Mouse (Mus musculus) liver, postnatal 0 days (tissue): Measurements from ENCODE around the gene Hmgxb4. TPM values are rescaled to one million over a fixed set of nuclear protein-coding genes. Genes with fewer than 3 reads are reported as not detected.

Experiments
- ATAC-seq: fragments of 200-750 bp; cut with Nextera tagmentation; 2 replicates; pipeline ENCODE4 v1.8.0; 2017; ENCODE audit warnings: mild to moderate bottlenecking, moderate library complexity
- DNase-seq: peaks from one replicate; pipeline ENCODE4 v3.0.0-alpha.2; 2016
- H3K27ac ChIP-seq: fragments of 300-500 bp; sonication (generic); 2 replicates; pipeline ENCODE4 v1.5.1; 2014; ENCODE audit warnings: antibody characterized with exemption, moderate library complexity, mild to moderate bottlenecking, low read depth
- H3K27me3 ChIP-seq: fragments of 300-500 bp; sonication (generic); 2 replicates; pipeline ENCODE4 v1.6.1; 2014; ENCODE audit warnings: low read length, control low read depth, mixed read lengths; ENCODE audit not compliant: insufficient read depth
- H3K36me3 ChIP-seq: fragments of 300-500 bp; sonication (generic); replicated peaks from 2 replicates; pipeline ENCODE4 v1.6.1; 2014; ENCODE audit warnings: mild to moderate bottlenecking, control low read depth, low read length, moderate library complexity, mixed read lengths; ENCODE audit not compliant: insufficient read depth
- H3K4me1 ChIP-seq: fragments of 300-500 bp; sonication (generic); 2 replicates; pipeline ENCODE4 v1.6.1; 2014; ENCODE audit warnings: antibody characterized with exemption, mild to moderate bottlenecking, control low read depth; ENCODE audit not compliant: insufficient read depth
- H3K4me2 ChIP-seq: fragments of 300-500 bp; sonication (generic); 2 replicates; pipeline ENCODE4 v1.6.1; 2014; ENCODE audit warnings: low read depth, mild to moderate bottlenecking, low read length, moderate library complexity, mixed read lengths
- H3K4me3 ChIP-seq: fragments of 300-500 bp; sonication (generic); 2 replicates; pipeline ENCODE4 v1.5.1; 2014; ENCODE audit warnings: low read depth, low read length
- H3K9ac ChIP-seq: fragments of 300-500 bp; sonication (generic); replicated peaks from 2 replicates; pipeline ENCODE4 v1.6.1; 2014; ENCODE audit warnings: mild to moderate bottlenecking, moderate library complexity
- H3K9me3 ChIP-seq: fragments of 300-500 bp; sonication (generic); 2 replicates; pipeline ENCODE4 v1.6.1; 2016; ENCODE audit warnings: mild to moderate bottlenecking, control low read depth, low read length, mixed read lengths
- CTCF ChIP-seq: sonication (generic); IDR thresholded peaks from 2 replicates; pipeline ENCODE4 v1.5.1; 2016; ENCODE audit warnings: antibody characterized with exemption, low read depth
- EP300 ChIP-seq: IDR thresholded peaks from 2 replicates; pipeline ENCODE4 v1.6.1; 2016; ENCODE audit warnings: antibody characterized with exemption, low read depth, mild to moderate bottlenecking
- WGBS: fragments of 180-500 bp; shearing (Covaris S2); extraction: QIAGEN DNeasy Blood & Tissue Kit; methylation state at CpG from one replicate; pipeline ENCODE4 v1.1.7; 2014; ENCODE audit not compliant: insufficient replicate concordance; 5-methylcytosine and 5-hydroxymethylcytosine counted together
- polyA plus RNA-seq: library from polyadenylated mRNA; unstranded; fragments of >200 nt; fragmentation: Nextera tagmentation; extraction: Ambion mirVana; gene quantifications from 2 replicates; pipeline ENCODE4 v1.2.1, GENCODE M21; 2015

Hmgxb4 gene
- polyA plus RNA-seq, 1 experiment from 2014 or later, result 6.6 TPM

DNA sequence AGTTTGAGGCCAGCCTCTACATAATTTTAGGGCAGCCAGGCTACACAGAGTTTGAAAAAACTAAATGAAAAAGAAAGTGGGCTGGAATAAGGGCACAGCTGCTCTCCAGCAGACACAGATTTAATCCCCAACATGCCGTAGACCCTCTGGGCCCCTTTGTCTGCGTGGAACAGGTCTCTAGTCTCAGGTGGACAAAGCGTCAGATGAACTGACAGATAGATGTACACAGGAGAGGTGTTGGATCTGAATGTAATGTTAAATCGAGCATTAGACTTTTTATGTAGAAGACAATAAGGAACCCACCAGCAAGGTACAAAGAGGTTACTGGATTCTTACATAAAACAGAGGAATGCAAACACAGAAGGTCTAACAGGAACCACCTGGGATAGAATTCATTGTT, 32.7 kb downstream of the Hmgxb4 start:
- DNase-seq, result no peak
- Histone ChIP-seq H3K4me1 (no peaks in the 10 kb centered on the region), H3K27ac (no peak overlapping the region), H3K9me3 (no peaks in the 10 kb centered on the region), H3K36me3 (peaks cover 45% of the 10 kb centered on the region), H3K4me3 (no peak overlapping the region), H3K9ac (no peak overlapping the region), H3K27me3 (no peaks in the 10 kb centered on the region), H3K4me2 (no peak overlapping the region)
- TF ChIP-seq CTCF (no peak), EP300 (no peak)
- 90% methylated on average over 4 of the region's 4 CpGs for WGBS
- no peak for ATAC-seq

GRCm38 (mm10) chr8:75030453-75031024, 37.4 kb downstream of the Hmgxb4 start:
- H3K27me3 ChIP-seq, result no peaks in the 10 kb centered on the region
- ATAC-seq (no peak), DNase-seq (no peak)
- H3K27ac ChIP-seq, result no peak overlapping the region
- H3K4me2 ChIP-seq, result no peak overlapping the region
- peaks cover 18% of the 10 kb centered on the region for H3K36me3 ChIP-seq
- H3K4me1 ChIP-seq, result peaks cover 12% of the 10 kb centered on the region; the same call in 1 of the 2 replicates
- no peak overlapping the region for H3K4me3 ChIP-seq
- TF ChIP-seq EP300 (no peak), CTCF (no peak)
- no peak overlapping the region for H3K9ac ChIP-seq
- 90% methylated on average over 3 of the region's 3 CpGs for WGBS
- H3K9me3 ChIP-seq, result no peaks in the 10 kb centered on the region

- no peak for ATAC-seq
- no peak for DNase-seq
- no peaks in the 10 kb centered on the region for H3K27me3 ChIP-seq
- no peak overlapping the region for H3K9ac ChIP-seq
- peaks cover 14% of the 10 kb centered on the region for H3K36me3 ChIP-seq
- TF ChIP-seq CTCF, result no peak
- TF ChIP-seq EP300, result no peak
- peak overlapping the region; percentile 89 for H3K4me2 ChIP-seq
- H3K27ac ChIP-seq, result no peak overlapping the region; the same call in 1 of the 2 replicates
- 67% methylated on average over 5 of the region's 5 CpGs for WGBS
- H3K9me3 ChIP-seq, result no peaks in the 10 kb centered on the region
- H3K4me1 ChIP-seq, result peaks cover 12% of the 10 kb centered on the region; the same call in 1 of the 2 replicates
- H3K4me3 ChIP-seq, result peak overlapping the region; percentile 69
Observed at GRCm38 (mm10) chr8:75032961-75033360, 39.8 kb downstream of the Hmgxb4 start.

DNA sequence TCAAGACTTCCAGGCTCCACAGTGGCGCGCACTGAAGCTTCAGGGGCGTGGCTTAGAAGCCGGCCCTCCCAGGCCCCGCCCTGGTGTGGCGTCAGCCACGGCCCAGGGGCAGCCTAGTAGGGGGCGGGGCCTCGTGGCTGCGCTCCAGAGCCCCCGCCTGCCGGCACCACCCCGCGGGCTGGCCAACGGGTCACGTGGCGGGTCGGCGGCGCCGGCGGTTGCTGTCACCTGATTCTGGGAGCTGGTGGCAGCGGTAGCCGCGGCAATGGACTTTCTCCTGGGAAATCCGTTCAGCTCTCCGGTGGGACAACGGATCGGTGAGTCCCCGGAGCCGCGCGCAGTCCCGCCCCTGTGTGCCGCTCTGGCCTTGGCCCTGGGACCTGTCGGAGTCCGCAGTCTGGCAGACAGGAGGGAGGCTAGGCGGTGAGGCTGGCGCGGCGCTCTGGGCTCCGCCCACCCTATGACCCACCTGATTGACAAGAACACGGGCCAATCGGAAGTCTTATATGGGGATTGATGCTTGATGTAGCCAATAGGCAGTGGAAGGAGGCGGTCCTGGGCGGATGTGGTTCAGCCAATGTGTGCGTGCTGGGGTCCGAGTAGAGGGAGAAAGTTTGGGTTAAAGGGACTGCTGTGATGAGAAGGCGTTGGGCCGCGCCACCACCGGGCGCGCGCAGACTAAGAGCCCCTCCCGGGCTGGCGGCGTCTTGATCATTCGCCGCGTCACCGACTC, 40.5 kb downstream of the Hmgxb4 start, which contains the start of gene Tom1:
TSS of gene Tom1 (plus strand) at position 195 of the 733 bp plus-strand sequence.
- peak within 1 kb of the TSS; percentile 82 for H3K27ac ChIP-seq
- peak; percentile 97 for DNase-seq
- peaks cover 17% of the 10 kb centered on the region; the same call in 1 of the 2 replicates for H3K4me1 ChIP-seq
- peak; percentile 97 for ATAC-seq
- peak within 1 kb of the TSS; percentile 89 for H3K4me2 ChIP-seq
- peaks cover 11% of the 10 kb centered on the region for H3K36me3 ChIP-seq
- peak within 1 kb of the TSS; percentile 69 for H3K4me3 ChIP-seq
- H3K9me3 ChIP-seq, result no peaks in the 10 kb centered on the region
- no peaks in the 10 kb centered on the region for H3K27me3 ChIP-seq
- peak within 1 kb of the TSS; percentile 64 for H3K9ac ChIP-seq
- under 1% methylated on average over 59 of the region's 62 CpGs for WGBS
- TF ChIP-seq CTCF (no peak), EP300 (peak; percentile 66)

- H3K9me3 ChIP-seq, result no peaks in the 10 kb centered on the region
- peak overlapping the region; percentile 64 for H3K9ac ChIP-seq
- H3K4me1 ChIP-seq, result peaks cover 20% of the 10 kb centered on the region
- H3K4me2 ChIP-seq, result peak overlapping the region; percentile 89
- TF ChIP-seq EP300 (no peak), CTCF (no peak)
- H3K27me3 ChIP-seq, result no peaks in the 10 kb centered on the region
- H3K27ac ChIP-seq, result peak overlapping the region; percentile 82
- 2% methylated on average over 17 of the region's 17 CpGs for WGBS
- no peak for ATAC-seq
- H3K36me3 ChIP-seq, result peaks cover 8% of the 10 kb centered on the region
- no peak for DNase-seq
- H3K4me3 ChIP-seq, result peak overlapping the region; percentile 69
Observed at GRCm38 (mm10) chr8:75034285-75034684, 41.1 kb downstream of the Hmgxb4 start.

DNA sequence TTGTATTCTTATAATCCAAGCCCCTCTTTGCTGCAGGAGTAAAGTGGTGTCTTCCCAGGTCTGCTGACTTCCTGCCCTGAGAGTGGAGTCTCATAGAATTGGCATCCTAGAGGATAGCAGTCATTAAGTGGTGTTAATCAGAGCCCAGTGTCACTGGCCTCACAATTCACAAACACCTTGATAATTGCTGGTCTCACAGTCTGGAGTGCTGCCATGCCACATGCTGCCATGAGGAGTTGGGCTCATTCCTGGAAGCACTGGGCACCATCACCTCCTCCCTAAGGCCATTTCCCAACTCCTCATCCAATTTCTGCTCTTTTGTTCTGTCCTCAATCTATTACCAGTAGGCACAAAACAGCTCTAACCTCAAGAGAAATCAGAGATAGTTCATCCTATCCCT, 42.5 kb downstream of the Hmgxb4 start:
- Histone ChIP-seq H3K36me3 (peaks cover 5% of the 10 kb centered on the region), H3K9me3 (no peaks in the 10 kb centered on the region), H3K4me1 (peaks cover 21% of the 10 kb centered on the region), H3K4me3 (no peak overlapping the region), H3K27ac (no peak overlapping the region), H3K9ac (no peak overlapping the region), H3K27me3 (no peaks in the 10 kb centered on the region), H3K4me2 (no peak overlapping the region)
- no peak for TF ChIP-seq EP300
- TF ChIP-seq CTCF, result no peak
- ATAC-seq (no peak), DNase-seq (no peak)
